Mouse (Mus musculus) right cerebral cortex, adult 2 months (tissue): ENCODE results near the gene Atp13a3.
A peak's percentile ranks its signal among the peaks of the same experiment; 100 is the strongest.
"Not testable (repeated sequence)": the region's sequence is repeated elsewhere in the genome, so short reads cannot be mapped to it uniquely, and the experiment has no call there.

Source experiments
- DNase-seq, 2 experiments: peaks; one replicate each; pipeline ENCODE4 v3.0.0; 2021 to 2022; ENCODE audit warnings: low spot score in 2 of 2

The Atp13a3 gene

GRCm38 (mm10) chr16:30416284-30416683 lies 10.5 kb upstream of the Atp13a3 start:
- peak in 1 of 2 experiments; percentile 9 for DNase-seq

GRCm38 (mm10) chr16:30412680-30413079 lies 6.9 kb upstream of the Atp13a3 start:
- DNase-seq, result no peak

- no peak for DNase-seq
Measured at GRCm38 (mm10) chr16:30410914-30411313, 5.1 kb upstream of the Atp13a3 start.

- DNase-seq, result no peak
Measured at GRCm38 (mm10) chr16:30407513-30407912, 1.7 kb upstream of the Atp13a3 start.

- no peak for DNase-seq
Measured at GRCm38 (mm10) chr16:30403528-30403927, 2.2 kb downstream of the Atp13a3 start.

- no peak for DNase-seq
Measured at GRCm38 (mm10) chr16:30397127-30398057, 8.4 kb downstream of the Atp13a3 start.

GRCm38 (mm10) chr16:30395136-30395535 lies 10.6 kb downstream of the Atp13a3 start:
- DNase-seq, result no peak

GRCm38 (mm10) chr16:30390650-30391340 lies 15.0 kb downstream of the Atp13a3 start:
- DNase-seq, result no peak

GRCm38 (mm10) chr16:30389831-30390649 lies 15.7 kb downstream of the Atp13a3 start:
- DNase-seq, result no peak

GRCm38 (mm10) chr16:30389210-30389684 lies 16.5 kb downstream of the Atp13a3 start:
- peak; percentile 26 to 35 for DNase-seq

GRCm38 (mm10) chr16:30388522-30389209 lies 17.1 kb downstream of the Atp13a3 start:
- peak; percentile 84 to 90 for DNase-seq

- peak; percentile 16 to 32 for DNase-seq
Measured at GRCm38 (mm10) chr16:30387871-30388460, 17.8 kb downstream of the Atp13a3 start.

GRCm38 (mm10) chr16:30386911-30387439 lies 18.8 kb downstream of the Atp13a3 start:
- DNase-seq, result no peak

GRCm38 (mm10) chr16:30385531-30385930 lies 20.2 kb downstream of the Atp13a3 start:
- DNase-seq, result no peak

GRCm38 (mm10) chr16:30376237-30376636 lies 29.5 kb downstream of the Atp13a3 start:
- no peak for DNase-seq

GRCm38 (mm10) chr16:30374927-30375326 lies 30.8 kb downstream of the Atp13a3 start:
- no peak for DNase-seq

GRCm38 (mm10) chr16:30374266-30374665 lies 31.5 kb downstream of the Atp13a3 start:
- peak; percentile 38 to 57 for DNase-seq

- DNase-seq, result not testable (repeated sequence)
Measured at GRCm38 (mm10) chr16:30373286-30373685, 32.5 kb downstream of the Atp13a3 start.

GRCm38 (mm10) chr16:30367395-30367794 lies 38.4 kb downstream of the Atp13a3 start:
- DNase-seq, result no peak

- no peak for DNase-seq
Measured at GRCm38 (mm10) chr16:30364604-30365003, 41.2 kb downstream of the Atp13a3 start.
